Mouse (Mus musculus): ENCODE measurements around the gene Pex26.

Gene Pex26

GRCm38 (mm10) chr6:121202026-121202425, 18.6 kb downstream of the Pex26 start:
- in situ Hi-C loops (cut with MboI, MseI) = no loop called here

- in situ Hi-C loops (cut with MboI, MseI) = no loop called here
These were observed 23.0 kb downstream of the Pex26 start for GRCm38 (mm10) chr6:121206481-121206880.

GRCm38 (mm10) chr6:121209584-121209983, 26.1 kb downstream of the Pex26 start:
- in situ Hi-C loops (cut with MboI, MseI) = no loop called here

GRCm38 (mm10) chr6:121210149-121210925, 26.9 kb downstream of the Pex26 start, which contains the start of gene Tuba8:
Gene Tuba8, plus strand, starts transcription at chr6:121210696.
- in situ Hi-C loops (cut with MboI, MseI) = no loop called here

GRCm38 (mm10) chr6:121210926-121211289, 27.4 kb downstream of the Pex26 start:
- in situ Hi-C loops (cut with MboI, MseI) = no loop called here

- in situ Hi-C loops (cut with MboI, MseI) = no loop called here
These were observed 28.3 kb downstream of the Pex26 start for GRCm38 (mm10) chr6:121211743-121212142.

- in situ Hi-C loops (cut with MboI, MseI) = no loop called here
These were observed 29.5 kb downstream of the Pex26 start for GRCm38 (mm10) chr6:121212988-121213387.

GRCm38 (mm10) chr6:121214221-121214620, 30.8 kb downstream of the Pex26 start:
- in situ Hi-C loops (cut with MboI, MseI) = no loop called here

GRCm38 (mm10) chr6:121214667-121215330, 31.3 kb downstream of the Pex26 start:
- in situ Hi-C loops (cut with MboI, MseI) = no loop called here

GRCm38 (mm10) chr6:121215336-121215735, 31.9 kb downstream of the Pex26 start:
- in situ Hi-C loops (cut with MboI, MseI) = no loop called here

GRCm38 (mm10) chr6:121215896-121216295, 32.4 kb downstream of the Pex26 start:
- in situ Hi-C loops (cut with MboI, MseI) = no loop called here

GRCm38 (mm10) chr6:121216589-121217255, 33.3 kb downstream of the Pex26 start:
- in situ Hi-C loops (cut with MboI, MseI) = no loop called here

GRCm38 (mm10) chr6:121218002-121218401, 34.5 kb downstream of the Pex26 start:
- in situ Hi-C loops (cut with MboI, MseI) = no loop called here

GRCm38 (mm10) chr6:121219406-121219805, 35.9 kb downstream of the Pex26 start:
- in situ Hi-C loops (cut with MboI, MseI) = no loop called here

GRCm38 (mm10) chr6:121220181-121220580, 36.7 kb downstream of the Pex26 start:
- in situ Hi-C loops (cut with MboI, MseI) = no loop called here

GRCm38 (mm10) chr6:121221876-121222597, 38.6 kb downstream of the Pex26 start:
- in situ Hi-C loops (cut with MboI, MseI) = no loop called here

- in situ Hi-C loops (cut with MboI, MseI) = no loop called here
These were observed 39.5 kb downstream of the Pex26 start for GRCm38 (mm10) chr6:121223001-121223400.

- in situ Hi-C loops (cut with MboI, MseI) = no loop called here
These were observed 40.6 kb downstream of the Pex26 start for GRCm38 (mm10) chr6:121224067-121224466.

GRCm38 (mm10) chr6:121224993-121225392, 41.5 kb downstream of the Pex26 start:
- in situ Hi-C loops (cut with MboI, MseI) = loop anchor here in 1 of 2 experiments (5.0 kb wide), 1 partner anchor 33 kb away; no protein-coding TSS in a partner anchor

GRCm38 (mm10) chr6:121226043-121226442, 42.6 kb downstream of the Pex26 start:
- in situ Hi-C loops (cut with MboI, MseI) = loop anchor here in 1 of 2 experiments (5.0 kb wide), 1 partner anchor 34 kb away; no protein-coding TSS in a partner anchor

- in situ Hi-C loops (cut with MboI, MseI) = loop anchor here in 1 of 2 experiments (5.0 kb wide), 1 partner anchor 34 kb away; no protein-coding TSS in a partner anchor
These were observed 43.3 kb downstream of the Pex26 start for GRCm38 (mm10) chr6:121226744-121227143.
